Mouse (Mus musculus) urinary bladder, postnatal 10 days (tissue): ENCODE data around the gene Pde4d.

Experiments
- DNase-seq: peaks from one replicate; pipeline ENCODE4 v3.0.0; 2022; ENCODE audit warnings: low spot score

Pde4d gene

GRCm38 (mm10) chr13:108490872-108491271, 41.1 kb downstream of the Pde4d start:
- DNase-seq: no peak

- DNase-seq: no peak
These were observed 43.1 kb downstream of the Pde4d start for GRCm38 (mm10) chr13:108492886-108493285.

GRCm38 (mm10) chr13:108494365-108494764, 44.6 kb downstream of the Pde4d start:
- no peak for DNase-seq

- DNase-seq: no peak
These were observed 48.0 kb downstream of the Pde4d start for GRCm38 (mm10) chr13:108497768-108498167.

GRCm38 (mm10) chr13:108498247-108498743, 48.5 kb downstream of the Pde4d start:
- no peak for DNase-seq

- DNase-seq: no peak
These were observed 49.1 kb downstream of the Pde4d start for GRCm38 (mm10) chr13:108498773-108499313.

GRCm38 (mm10) chr13:108501386-108501785, 51.6 kb downstream of the Pde4d start:
- DNase-seq: no peak

GRCm38 (mm10) chr13:108524548-108524947, 74.8 kb downstream of the Pde4d start:
- no peak for DNase-seq

GRCm38 (mm10) chr13:108524969-108525368, 75.2 kb downstream of the Pde4d start:
- DNase-seq: no peak

- no peak for DNase-seq
These were observed 76.7 kb downstream of the Pde4d start for GRCm38 (mm10) chr13:108526258-108527007.

GRCm38 (mm10) chr13:108527090-108527770, 77.5 kb downstream of the Pde4d start:
- no peak for DNase-seq

GRCm38 (mm10) chr13:108528343-108528742, 78.6 kb downstream of the Pde4d start:
- no peak for DNase-seq

- no peak for DNase-seq
These were observed 83.1 kb downstream of the Pde4d start for GRCm38 (mm10) chr13:108532875-108533274.

- no peak for DNase-seq
These were observed 86.7 kb downstream of the Pde4d start for GRCm38 (mm10) chr13:108536436-108536835.

- DNase-seq: no peak
These were observed 87.2 kb downstream of the Pde4d start for GRCm38 (mm10) chr13:108536951-108537350.

GRCm38 (mm10) chr13:108538760-108539369, 89.1 kb downstream of the Pde4d start:
- DNase-seq: no peak

- no peak for DNase-seq
These were observed 91.7 kb downstream of the Pde4d start for GRCm38 (mm10) chr13:108541488-108541887.

- DNase-seq: no peak
These were observed 92.6 kb downstream of the Pde4d start for GRCm38 (mm10) chr13:108542342-108542761.

- DNase-seq: no peak
These were observed 102.5 kb downstream of the Pde4d start for GRCm38 (mm10) chr13:108552288-108552687.

- no peak for DNase-seq
These were observed 103.2 kb downstream of the Pde4d start for GRCm38 (mm10) chr13:108552995-108553394.

- DNase-seq: no peak
These were observed 105.2 kb downstream of the Pde4d start for GRCm38 (mm10) chr13:108554901-108555300.

GRCm38 (mm10) chr13:108596938-108597337, 147.2 kb downstream of the Pde4d start:
- no peak for DNase-seq

GRCm38 (mm10) chr13:108598673-108599072, 148.9 kb downstream of the Pde4d start:
- DNase-seq: no peak
